Mouse (Mus musculus) midbrain, embryonic 15.5 days (tissue): ENCODE results near the gene Pbrm1. TPM values are rescaled to one million over a fixed set of nuclear protein-coding genes. Genes with fewer than 3 reads are reported as not detected.

Experiments
- ATAC-seq: fragments of 200-750 bp; cut with Nextera tagmentation; replicated peaks from 2 replicates; pipeline ENCODE4 v1.8.0; 2017; ENCODE audit warnings: moderate TSS enrichment
- H3K27ac ChIP-seq: fragments of 300-500 bp; sonication (generic); 2 replicates; pipeline ENCODE4 v1.5.1; 2015; ENCODE audit warnings: mild to moderate bottlenecking, inconsistent platforms
- H3K27me3 ChIP-seq: fragments of 300-500 bp; sonication (generic); replicated peaks from 2 replicates; pipeline ENCODE4 v1.6.1; 2015; ENCODE audit warnings: inconsistent platforms
- H3K36me3 ChIP-seq: fragments of 300-500 bp; sonication (generic); replicated peaks from 2 replicates; pipeline ENCODE4 v1.6.1; 2015; ENCODE audit warnings: inconsistent platforms
- H3K4me1 ChIP-seq: fragments of 300-500 bp; sonication (generic); 2 replicates; pipeline ENCODE4 v1.6.1; 2015; ENCODE audit warnings: inconsistent platforms
- H3K4me2 ChIP-seq: fragments of 300-500 bp; sonication (generic); 2 replicates; pipeline ENCODE4 v1.6.1; 2015; ENCODE audit warnings: inconsistent platforms, mild to moderate bottlenecking, moderate library complexity
- H3K4me3 ChIP-seq: fragments of 300-500 bp; sonication (generic); 2 replicates; pipeline ENCODE4 v1.5.1; 2015; ENCODE audit warnings: mild to moderate bottlenecking, inconsistent platforms
- H3K9ac ChIP-seq: fragments of 300-500 bp; sonication (generic); 2 replicates; pipeline ENCODE4 v1.6.1; 2015; ENCODE audit warnings: mild to moderate bottlenecking, inconsistent platforms
- H3K9me3 ChIP-seq: fragments of 300-500 bp; sonication (generic); 2 replicates; pipeline ENCODE4 v1.6.1; 2016; ENCODE audit warnings: inconsistent platforms
- WGBS: fragments of 180-500 bp; shearing (Covaris S2); methylation state at CpG from one replicate; pipeline ENCODE4 v1.1.7; 2015; ENCODE audit warnings: mixed read lengths; 5-methylcytosine and 5-hydroxymethylcytosine counted together
- polyA plus RNA-seq: library from polyadenylated mRNA; unstranded; fragments of >200 nt; fragmentation: Nextera tagmentation; extraction: Ambion mirVana; gene quantifications from 2 replicates; pipeline ENCODE4 v1.2.1, GENCODE M21; 2015

Gene Pbrm1
- polyA plus RNA-seq, 1 experiment from 2014 or later, result 142 TPM

DNA sequence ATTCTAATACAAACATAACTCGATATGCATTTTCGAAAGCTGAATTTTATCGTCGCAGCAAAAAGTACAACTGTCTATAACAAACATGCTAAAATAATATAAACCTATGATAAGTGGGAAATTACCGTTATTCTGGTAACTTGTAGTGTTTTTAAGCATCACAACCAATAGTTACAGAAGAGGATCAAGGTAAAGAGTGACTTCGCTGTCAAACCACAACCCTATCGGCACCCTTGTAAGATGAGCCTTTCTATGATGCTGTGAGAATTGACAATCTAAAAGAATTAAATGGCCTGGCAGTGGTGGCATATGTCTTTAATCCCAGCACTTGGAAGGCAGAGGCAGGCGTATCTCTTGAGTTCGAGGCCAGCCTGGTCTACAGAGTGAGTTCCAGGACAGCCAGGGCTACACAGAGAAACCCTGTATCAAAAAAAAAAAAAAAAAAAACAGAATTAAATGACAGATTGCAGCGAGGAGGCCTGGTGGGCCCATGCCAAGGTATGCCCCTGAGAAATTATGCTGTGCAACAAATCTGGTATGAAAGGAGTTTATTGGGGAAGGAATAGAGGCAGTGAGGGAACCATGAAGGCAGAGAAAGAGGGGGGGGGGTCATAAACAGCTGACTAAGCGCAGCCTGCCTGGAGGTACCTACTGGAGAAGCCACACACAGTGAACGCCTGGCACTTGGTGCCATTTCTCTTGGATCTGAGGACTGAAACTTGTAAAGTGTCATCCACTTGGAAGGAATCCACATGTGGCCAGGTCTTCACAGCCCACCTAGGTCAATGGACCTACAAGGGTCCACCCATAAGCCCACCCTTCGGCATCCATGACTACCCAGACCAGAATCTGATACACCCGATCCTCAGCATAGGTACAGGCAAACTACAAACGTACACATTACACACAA lies 110.6 kb downstream of the Pbrm1 start:
- Histone ChIP-seq H3K4me3 (peak overlapping the region; percentile 92), H3K36me3 (no peaks in the 10 kb centered on the region), H3K27me3 (no peaks in the 10 kb centered on the region), H3K27ac (peak overlapping the region; percentile 90), H3K9ac (0 out of 2 replicates have a peak overlapping the region, but pooled peaks have one; percentile 21), H3K4me1 (peaks cover 68% of the 10 kb centered on the region), H3K4me2 (peak overlapping the region; percentile 91), H3K9me3 (no peaks in the 10 kb centered on the region)
- ATAC-seq, result no peak
- 69% methylated on average over 15 of the region's 15 CpGs for WGBS

DNA sequence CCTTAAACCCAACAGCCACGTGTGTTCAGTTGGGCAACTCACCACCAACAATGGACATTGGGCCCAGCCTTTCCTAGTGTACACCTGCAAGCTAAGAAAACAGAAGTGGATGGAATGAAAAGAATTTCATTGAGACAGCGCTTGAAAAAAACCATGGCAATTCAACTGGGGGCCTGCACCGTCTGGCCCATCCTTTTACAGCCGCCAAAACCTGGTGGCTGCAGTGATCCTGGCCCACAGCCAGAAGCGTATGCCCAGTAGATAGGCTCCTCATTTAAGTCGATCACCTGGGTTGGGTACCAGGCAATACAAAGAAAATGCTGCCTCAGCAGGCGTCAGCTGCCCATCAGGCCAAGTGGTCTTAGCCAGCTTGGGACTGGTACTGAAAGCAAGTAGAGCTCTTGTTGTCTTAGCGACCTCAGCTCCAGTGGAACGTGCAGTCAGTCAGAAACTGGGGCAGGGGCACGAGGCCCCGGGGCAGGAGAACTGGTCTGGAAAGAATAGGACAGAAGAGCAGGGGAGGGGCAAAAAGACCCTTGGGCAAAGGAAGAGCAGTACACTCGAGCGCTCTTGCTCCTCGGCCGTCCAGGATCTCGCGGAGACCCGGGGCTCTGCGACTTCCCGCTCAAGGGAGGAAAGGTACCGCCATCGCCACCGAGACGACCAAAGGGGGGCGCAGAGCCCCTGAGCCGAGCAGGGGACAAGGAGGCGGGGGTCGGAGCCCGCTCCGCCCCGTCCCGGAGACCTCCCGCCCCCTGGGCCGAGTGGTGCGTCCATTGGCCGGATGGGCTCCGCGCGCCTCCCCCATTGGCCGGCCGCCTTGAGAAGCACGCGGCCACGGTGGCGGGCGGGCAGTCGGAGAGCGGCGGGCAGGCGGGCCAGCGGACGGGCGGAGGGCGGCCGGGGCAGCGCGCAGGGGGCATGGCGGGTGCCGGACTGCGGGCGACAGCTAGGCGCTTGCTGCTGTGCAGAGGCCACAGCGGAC lies 111.6 kb downstream of the Pbrm1 start, which contains the start of gene Nt5dc2:
Nt5dc2 (plus strand) TSS at position 818 of the 985 bp plus-strand sequence.
- Histone ChIP-seq H3K27me3 (no peaks in the 10 kb centered on the region), H3K4me2 (peak within 1 kb of the TSS; percentile 61), H3K27ac (peak within 1 kb of the TSS; percentile 90), H3K36me3 (no peaks in the 10 kb centered on the region), H3K4me1 (peaks cover 64% of the 10 kb centered on the region), H3K9ac (peak within 1 kb of the TSS; percentile 64), H3K4me3 (peak within 1 kb of the TSS; percentile 80), H3K9me3 (no peaks in the 10 kb centered on the region)
- 4% methylated on average over 62 of the region's 63 CpGs for WGBS
- peak; percentile 83 for ATAC-seq

DNA sequence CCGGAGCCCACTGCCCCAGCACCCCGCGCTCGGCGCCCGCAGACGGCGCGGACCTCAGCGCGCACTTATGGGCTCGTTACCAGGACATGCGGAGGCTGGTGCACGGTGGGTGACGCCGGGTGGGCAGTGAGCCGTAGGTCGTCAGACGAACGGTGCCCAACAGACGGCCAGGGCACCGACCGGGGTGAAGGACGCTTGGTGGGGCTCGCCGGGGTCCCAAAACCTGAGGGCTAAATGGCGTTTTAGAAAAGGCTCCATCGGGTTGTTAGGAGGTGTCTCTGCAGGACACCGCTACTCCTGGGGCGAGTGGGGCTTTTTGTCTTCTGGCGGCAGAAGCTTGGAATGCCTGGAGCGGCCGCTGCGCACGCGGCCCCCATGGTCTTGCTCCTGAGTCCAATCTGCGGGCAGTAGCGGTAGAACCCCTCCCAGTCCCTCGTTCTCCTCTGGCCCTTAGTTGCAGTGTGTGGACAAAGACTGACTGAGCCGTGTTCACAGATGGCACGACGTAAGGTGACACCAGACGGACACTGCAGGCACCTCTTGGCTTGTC lies 112.4 kb downstream of the Pbrm1 start:
- Histone ChIP-seq H3K27ac (peak overlapping the region; percentile 90), H3K4me3 (peak overlapping the region; percentile 80), H3K4me1 (peaks cover 60% of the 10 kb centered on the region), H3K4me2 (peak overlapping the region; percentile 61), H3K36me3 (no peaks in the 10 kb centered on the region; the same call in 1 of the 2 replicates), H3K9ac (peak overlapping the region; percentile 64), H3K27me3 (no peaks in the 10 kb centered on the region), H3K9me3 (no peaks in the 10 kb centered on the region)
- ATAC-seq, result peak; percentile 12; the same call in 1 of the 2 replicates
- WGBS, result under 1% methylated on average over 43 of the region's 43 CpGs

DNA sequence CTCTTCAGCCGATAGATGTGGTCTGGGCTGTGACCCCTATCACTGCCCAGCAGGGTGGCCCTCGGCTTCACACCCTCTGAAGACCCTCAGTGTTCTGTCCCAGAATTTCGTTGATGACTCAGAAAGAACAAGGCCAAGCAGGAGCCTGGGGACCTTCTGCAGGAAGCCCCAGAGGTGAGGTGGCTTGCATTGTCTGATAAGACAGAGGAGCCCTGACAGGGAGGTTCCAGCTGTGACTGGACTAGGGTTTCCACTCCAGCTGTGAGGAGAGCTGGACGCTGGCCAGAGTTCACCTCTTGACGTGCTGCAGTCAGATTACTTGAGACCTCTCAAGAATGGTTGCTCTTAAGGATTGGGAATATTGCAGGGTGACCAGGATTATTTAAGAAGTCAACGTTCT lies 113.1 kb downstream of the Pbrm1 start:
- Histone ChIP-seq H3K9ac (peak overlapping the region; percentile 64), H3K4me2 (peak overlapping the region; percentile 61), H3K4me1 (peaks cover 56% of the 10 kb centered on the region), H3K27me3 (no peaks in the 10 kb centered on the region), H3K9me3 (no peaks in the 10 kb centered on the region), H3K27ac (no peak overlapping the region), H3K36me3 (no peaks in the 10 kb centered on the region; the same call in 1 of the 2 replicates), H3K4me3 (peak overlapping the region; percentile 80)
- ATAC-seq, result no peak
- WGBS, result 10% methylated on average over 6 of the region's 6 CpGs

DNA sequence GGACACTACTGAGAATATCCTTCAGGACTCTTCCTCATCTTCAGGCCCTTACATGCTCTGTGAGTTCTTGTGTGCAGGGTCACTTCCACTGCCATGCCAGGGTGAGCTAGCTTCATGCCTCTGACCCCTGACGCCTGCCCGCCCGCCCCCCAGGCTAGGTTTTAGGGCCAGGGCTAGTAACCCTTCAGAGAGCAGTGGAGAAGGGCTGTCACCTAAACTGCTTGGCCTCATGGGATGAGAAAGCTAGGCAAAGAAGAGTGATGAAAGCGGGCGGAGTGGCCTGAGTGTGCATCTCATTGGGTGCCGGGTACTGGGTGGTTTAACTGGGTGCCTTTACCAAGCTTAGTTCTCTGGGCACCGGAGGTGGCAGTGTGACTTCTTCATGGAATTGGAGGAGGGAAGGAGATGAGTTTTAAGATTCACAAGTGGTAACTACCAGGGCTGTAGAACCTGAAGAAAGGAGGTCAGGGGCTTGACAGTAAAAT lies 113.6 kb downstream of the Pbrm1 start:
- Histone ChIP-seq H3K4me1 (peaks cover 51% of the 10 kb centered on the region), H3K4me2 (peak overlapping the region; percentile 61), H3K9ac (no peak overlapping the region), H3K27me3 (no peaks in the 10 kb centered on the region), H3K27ac (no peak overlapping the region), H3K4me3 (peak overlapping the region; percentile 80), H3K36me3 (no peaks in the 10 kb centered on the region; the same call in 1 of the 2 replicates), H3K9me3 (no peaks in the 10 kb centered on the region)
- no peak for ATAC-seq
- WGBS, result 89% methylated on average over 7 of the region's 7 CpGs

DNA sequence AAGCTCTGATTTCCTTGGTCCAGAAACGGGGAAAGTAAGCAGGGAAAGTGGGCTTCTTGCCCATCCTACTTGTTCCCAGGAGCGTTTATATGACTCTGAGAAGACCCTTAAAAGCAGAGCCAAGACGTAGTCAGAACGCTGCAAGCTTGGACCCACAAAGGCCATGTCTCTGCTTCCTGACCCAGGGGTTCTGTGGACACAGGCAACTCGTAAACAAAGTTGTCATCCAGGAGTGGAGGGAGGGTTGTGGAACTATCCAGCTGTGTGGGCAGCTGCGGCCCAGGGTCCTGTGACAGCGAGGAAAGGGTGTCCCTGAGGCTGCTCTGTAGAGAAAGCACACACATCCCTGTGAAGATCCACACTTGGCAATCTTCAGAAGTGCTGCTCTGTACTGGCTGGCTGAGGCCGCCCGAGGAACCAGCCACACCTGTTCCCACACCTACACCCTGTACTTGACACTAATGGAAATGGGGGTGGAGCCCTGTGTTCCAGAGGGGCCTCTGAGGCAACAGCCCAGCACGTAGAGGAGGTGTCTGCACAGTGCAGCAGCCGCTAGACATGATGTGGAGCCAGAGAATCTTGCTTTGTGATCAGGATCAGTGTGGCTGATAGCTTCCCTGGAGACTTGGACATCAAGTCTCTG lies 114.2 kb downstream of the Pbrm1 start:
- H3K27ac ChIP-seq, result no peak overlapping the region
- H3K4me1 ChIP-seq, result peaks cover 47% of the 10 kb centered on the region
- no peaks in the 10 kb centered on the region; the same call in 1 of the 2 replicates for H3K36me3 ChIP-seq
- H3K9me3 ChIP-seq, result no peaks in the 10 kb centered on the region
- H3K9ac ChIP-seq, result no peak overlapping the region; the same call in 1 of the 2 replicates
- H3K4me2 ChIP-seq, result peak overlapping the region; percentile 61
- H3K4me3 ChIP-seq, result no peak overlapping the region
- no peaks in the 10 kb centered on the region for H3K27me3 ChIP-seq
- WGBS, result 74% methylated on average over 11 of the region's 11 CpGs
- ATAC-seq, result no peak

DNA sequence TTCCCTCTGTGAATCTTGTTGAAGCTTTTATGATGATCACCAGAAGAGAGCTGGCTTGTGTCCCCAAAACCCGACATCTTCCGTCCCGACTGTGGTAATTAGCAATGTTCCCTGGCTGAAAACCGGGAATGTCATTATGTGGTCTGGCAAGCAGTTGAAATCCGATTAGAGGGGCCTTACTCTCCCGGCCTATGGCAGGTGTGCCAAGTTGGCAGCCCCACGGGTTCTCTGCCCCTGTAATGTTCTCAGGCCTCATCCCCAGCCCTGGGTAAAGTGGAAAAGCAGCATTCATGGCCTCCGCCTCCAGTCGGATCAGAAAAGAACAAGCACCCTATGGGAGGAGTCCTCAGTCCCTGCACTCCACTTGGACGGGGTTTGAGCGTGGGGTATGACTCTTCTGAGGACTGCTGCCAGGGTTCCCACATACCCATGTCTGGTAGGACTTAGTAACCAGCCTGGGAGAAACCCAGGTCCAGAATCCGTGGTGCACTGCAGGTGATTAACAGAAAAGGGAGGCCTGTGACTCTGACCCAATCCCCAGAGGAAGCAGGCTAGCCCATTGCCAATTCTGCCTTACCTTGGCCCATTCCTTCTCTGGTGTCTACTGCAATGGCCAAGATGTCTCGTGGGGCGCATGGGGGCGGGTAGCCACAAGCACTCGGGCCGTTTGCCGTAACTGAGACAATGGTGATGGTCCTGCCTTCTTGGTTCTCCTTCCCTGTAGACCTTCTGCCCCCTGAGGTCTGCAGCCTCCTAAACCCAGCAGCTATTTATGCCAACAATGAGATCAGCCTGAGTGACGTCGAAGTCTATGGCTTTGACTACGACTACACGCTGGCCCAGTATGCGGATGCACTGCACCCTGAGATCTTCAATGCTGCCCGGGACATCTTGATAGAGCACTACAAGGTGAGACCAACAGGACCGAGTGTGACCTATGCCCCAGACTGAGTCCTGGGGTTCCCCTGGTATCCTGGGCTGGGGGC lies 115.4 kb downstream of the Pbrm1 start:
- ATAC-seq, result no peak
- no peak overlapping the region for H3K9ac ChIP-seq
- no peaks in the 10 kb centered on the region for H3K9me3 ChIP-seq
- H3K4me3 ChIP-seq, result no peak overlapping the region
- peak overlapping the region; percentile 61; the same call in 1 of the 2 replicates for H3K4me2 ChIP-seq
- 83% methylated on average over 25 of the region's 25 CpGs for WGBS
- H3K4me1 ChIP-seq, result peaks cover 42% of the 10 kb centered on the region
- H3K27ac ChIP-seq, result peak overlapping the region; percentile 40
- no peaks in the 10 kb centered on the region for H3K27me3 ChIP-seq
- peaks cover under 1% of the 10 kb centered on the region; the same call in 1 of the 2 replicates for H3K36me3 ChIP-seq

DNA sequence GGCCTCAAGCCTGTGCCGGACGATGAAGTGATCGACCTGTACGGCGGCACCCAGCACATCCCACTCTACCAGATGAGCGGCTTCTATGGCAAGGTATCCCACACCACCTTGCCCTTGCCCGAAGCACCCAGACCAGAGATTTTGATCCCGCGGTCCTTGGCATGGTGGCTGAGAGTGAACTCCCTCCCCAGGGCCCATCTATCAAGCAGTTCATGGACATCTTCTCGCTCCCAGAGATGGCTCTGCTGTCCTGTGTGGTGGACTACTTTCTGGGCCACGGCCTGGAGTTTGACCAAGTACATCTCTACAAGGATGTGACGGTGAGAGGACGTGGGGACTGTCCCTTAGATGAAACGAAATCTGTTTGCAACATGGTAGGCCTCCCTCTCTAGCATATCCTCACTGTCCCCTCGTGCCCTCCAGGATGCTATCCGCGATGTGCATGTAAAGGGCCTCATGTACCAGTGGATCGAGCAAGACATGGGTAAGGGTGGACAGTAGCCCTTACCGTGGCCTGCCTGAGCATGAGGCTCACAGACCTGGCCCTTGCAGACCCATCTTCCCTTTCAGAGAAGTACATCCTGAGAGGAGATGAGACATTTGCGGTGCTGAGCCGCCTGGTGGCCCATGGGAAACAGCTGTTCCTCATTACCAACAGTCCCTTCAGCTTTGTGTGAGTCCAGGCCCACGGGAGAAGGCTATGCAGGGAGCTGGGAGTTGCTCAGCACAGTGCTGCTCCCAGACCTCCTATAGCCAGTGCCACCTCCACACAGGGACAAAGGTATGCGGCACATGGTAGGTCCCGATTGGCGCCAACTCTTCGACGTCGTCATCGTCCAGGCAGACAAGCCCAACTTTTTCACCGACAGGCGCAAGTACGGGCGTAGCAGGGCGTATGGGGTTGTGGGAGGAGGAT lies 116.8 kb downstream of the Pbrm1 start:
- H3K9ac ChIP-seq, result no peak overlapping the region
- no peak overlapping the region for H3K27ac ChIP-seq
- peaks cover 31% of the 10 kb centered on the region for H3K4me1 ChIP-seq
- no peak overlapping the region for H3K4me3 ChIP-seq
- H3K36me3 ChIP-seq, result peaks cover 8% of the 10 kb centered on the region; the same call in 1 of the 2 replicates
- no peak for ATAC-seq
- 96% methylated on average over 34 of the region's 34 CpGs for WGBS
- H3K27me3 ChIP-seq, result no peaks in the 10 kb centered on the region
- no peaks in the 10 kb centered on the region for H3K9me3 ChIP-seq
- H3K4me2 ChIP-seq, result no peak overlapping the region

DNA sequence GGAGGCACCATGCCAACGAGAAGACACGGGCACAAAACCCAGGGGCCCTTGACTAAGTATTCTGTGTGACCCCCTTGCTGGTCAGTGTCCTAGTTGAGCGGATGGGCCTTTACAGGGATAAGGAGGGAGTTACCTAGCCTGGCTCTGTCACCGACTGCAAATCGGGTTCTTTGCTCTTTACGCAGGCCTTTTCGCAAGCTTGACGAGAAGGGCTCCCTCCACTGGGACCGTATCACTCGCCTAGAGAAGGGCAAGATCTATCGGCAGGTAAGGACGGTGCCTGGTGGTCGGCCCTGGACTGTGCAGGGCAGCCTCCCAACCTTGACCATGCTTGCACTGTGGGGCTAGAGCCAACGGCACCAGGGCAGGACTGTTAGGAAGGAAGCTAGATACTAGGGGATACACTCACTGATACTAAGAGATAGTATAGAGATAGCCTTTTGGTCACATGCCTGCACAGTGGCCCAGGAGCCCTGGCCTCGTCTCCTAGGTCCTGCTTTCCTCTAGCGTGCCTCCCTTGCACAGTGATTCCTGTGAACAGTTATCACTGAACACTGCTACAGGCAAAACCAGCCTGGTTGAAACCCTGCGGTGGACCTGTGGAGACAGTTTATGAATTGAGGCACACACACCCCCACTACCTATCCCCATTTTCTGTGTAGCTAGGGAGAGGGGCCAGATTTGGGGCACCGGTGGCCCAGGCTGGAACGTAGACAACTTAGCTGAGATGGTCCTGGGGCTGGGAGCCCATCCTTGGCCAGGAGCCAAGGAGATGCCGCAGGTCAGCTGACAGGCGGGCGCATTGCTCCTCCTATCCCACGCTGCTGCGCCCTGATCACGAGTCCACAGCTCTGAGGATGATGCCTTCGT lies 117.7 kb downstream of the Pbrm1 start:
- peaks cover 8% of the 10 kb centered on the region; the same call in 1 of the 2 replicates for H3K36me3 ChIP-seq
- H3K27me3 ChIP-seq, result no peaks in the 10 kb centered on the region
- 91% methylated on average over 26 of the region's 26 CpGs for WGBS
- H3K9ac ChIP-seq, result no peak overlapping the region
- H3K4me1 ChIP-seq, result peaks cover 29% of the 10 kb centered on the region
- no peaks in the 10 kb centered on the region for H3K9me3 ChIP-seq
- no peak for ATAC-seq
- H3K4me3 ChIP-seq, result no peak overlapping the region
- no peak overlapping the region for H3K27ac ChIP-seq
- no peak overlapping the region for H3K4me2 ChIP-seq
